Mouse (Mus musculus) telencephalon, adult 2 months (tissue): ENCODE data around the gene Ube2h.

ENCODE experiments used
- DNase-seq: peaks from one replicate; pipeline ENCODE4 v3.0.0-alpha.2; 2011; ENCODE audit warnings: low read depth, low spot score

The Ube2h gene

DNA sequence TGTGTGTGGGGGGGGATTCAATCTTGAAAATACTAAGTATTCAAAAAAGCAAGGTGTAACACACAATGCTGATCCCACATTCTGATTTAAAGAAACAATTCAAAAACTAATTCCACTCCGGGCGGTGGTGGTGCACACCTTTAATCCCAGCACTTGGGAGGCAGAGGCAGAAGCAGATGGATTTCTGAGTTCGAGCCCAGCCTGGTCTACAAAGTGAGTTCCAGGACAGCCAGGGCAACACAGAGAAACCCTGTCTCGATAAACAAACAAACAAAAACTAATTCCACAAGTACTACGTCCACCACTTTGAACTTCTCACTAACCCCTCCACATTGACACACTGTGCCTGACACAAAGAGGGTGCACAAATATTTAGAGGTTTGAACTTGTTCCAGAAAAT lies 4.7 kb downstream of the Ube2h start:
- DNase-seq, result no peak

DNA sequence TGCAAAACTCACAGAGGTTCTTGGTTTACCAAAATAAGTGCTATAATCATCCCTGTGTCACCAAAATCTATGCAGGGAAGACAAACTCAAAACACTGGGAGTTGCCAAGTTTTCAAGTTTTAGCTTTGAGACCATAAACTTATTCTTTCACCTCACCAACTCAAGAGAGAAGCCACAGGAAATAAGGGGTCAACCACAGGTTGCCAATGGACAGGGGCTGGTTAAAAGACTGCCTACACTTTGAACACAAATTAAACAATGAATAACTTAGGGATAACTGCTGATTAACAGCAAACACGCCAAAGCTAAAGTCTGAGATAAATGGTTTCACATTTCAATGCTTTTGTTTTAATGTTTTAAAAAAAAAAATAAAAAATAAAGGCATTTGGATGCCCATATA lies 5.2 kb downstream of the Ube2h start:
- DNase-seq, result no peak

DNA sequence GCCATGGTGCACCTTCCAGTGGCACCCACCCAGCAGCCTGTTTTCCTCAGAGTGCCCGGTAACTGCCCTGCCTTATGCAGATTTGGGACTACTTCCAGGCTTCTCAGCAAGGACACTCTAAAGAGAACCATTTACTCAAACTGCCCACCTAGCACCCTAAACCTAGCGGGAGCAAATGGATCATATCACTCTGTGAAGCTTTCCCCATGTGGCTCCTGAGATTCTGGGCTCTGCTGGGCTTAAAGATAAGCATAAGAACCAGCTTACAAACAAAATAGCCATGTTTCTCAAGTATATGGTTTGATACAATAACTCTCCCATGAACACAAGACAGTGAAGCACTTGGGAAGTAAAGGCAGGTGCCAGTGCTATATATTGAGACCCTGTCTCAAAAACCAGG lies 11.8 kb downstream of the Ube2h start:
- no peak for DNase-seq

DNA sequence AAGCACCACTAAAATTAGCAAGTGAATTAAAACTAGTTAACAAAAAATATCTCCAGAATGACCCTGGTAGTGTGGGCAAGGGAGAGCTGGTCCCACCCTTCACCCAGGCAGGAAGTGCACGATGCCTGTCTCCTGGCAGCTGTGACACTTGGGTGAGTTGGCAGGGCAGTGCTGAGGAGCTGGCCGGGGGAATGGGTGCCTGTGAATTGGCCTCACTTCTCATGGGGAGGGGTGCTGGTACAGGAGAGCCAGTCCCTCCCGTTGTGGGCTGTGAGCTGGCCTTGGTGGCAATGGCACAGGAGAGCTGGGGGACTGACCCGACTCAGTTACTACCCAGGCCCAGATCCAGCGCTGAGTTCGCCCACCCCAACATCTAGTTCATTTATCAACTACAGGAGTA lies 16.4 kb downstream of the Ube2h start:
- no peak for DNase-seq

- no peak for DNase-seq
Observed at GRCm38 (mm10) chr6:30286642-30287041, 17.7 kb downstream of the Ube2h start.

- no peak for DNase-seq
Observed at GRCm38 (mm10) chr6:30284177-30284576, 20.2 kb downstream of the Ube2h start.

DNA sequence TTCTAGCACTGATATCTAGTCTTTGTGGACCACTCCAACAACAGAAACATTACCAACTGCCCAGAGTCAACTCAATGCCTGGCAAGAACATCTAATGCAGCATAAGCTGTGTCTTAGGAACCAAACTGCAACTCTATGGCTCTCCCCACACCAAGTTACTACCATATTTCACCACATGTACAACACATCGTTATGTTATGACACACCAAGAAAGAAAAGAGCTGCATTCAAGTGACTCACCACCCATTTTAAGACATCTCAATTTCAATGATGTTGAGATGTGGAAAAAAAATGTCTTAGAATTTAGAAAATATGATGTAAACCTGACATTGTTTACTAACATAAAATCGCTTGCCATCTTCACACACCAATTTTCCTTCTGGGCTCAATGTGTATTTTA lies 22.0 kb downstream of the Ube2h start:
- no peak for DNase-seq

DNA sequence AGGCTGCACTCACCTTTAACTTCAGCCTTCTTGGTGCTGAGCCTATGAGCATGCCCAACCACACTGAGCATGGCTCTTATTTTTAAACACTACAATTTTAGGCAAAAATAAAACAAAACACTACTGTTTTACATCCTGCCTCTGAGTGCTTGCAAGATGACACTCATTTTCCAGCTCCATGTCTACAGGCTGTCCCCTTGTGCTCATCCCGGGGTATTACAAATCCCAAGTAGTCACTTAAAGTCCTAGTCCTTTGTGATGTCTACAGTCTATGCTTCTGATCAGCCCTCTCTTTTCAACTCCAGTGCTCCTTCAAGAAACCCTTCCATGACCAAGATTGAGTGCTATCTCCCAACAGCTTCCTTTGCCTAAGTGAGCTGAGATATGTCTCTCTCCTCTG lies 26.0 kb downstream of the Ube2h start:
- no peak for DNase-seq

- no peak for DNase-seq
Observed at GRCm38 (mm10) chr6:30276882-30277281, 27.5 kb downstream of the Ube2h start.

- DNase-seq, result no peak
Observed at GRCm38 (mm10) chr6:30276375-30276774, 28.0 kb downstream of the Ube2h start.

- DNase-seq, result no peak
Observed at GRCm38 (mm10) chr6:30275159-30275847, 29.0 kb downstream of the Ube2h start.

- no peak for DNase-seq
Observed at GRCm38 (mm10) chr6:30272911-30273310, 31.4 kb downstream of the Ube2h start.

- DNase-seq, result no peak
Observed at GRCm38 (mm10) chr6:30272338-30272905, 31.9 kb downstream of the Ube2h start.

- no peak for DNase-seq
Observed at GRCm38 (mm10) chr6:30269846-30270245, 34.5 kb downstream of the Ube2h start.

DNA sequence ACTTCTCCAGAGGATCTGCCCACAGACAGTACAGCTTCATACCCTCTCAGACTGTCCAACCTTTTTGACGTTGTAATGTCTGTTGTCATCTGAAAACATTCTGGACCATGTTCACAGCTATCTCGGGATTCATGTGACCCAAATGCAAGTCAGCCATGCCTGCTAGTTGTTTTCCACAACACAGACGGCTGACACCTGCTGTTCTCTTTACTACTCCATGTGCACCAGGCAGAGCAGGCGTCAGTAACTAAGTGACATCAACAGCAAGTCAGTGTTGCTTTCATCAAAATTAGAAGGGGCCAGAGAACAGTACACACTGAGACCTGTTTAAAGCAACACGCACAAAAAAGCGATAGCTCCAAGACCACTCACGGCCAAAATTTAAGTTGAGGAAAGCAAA lies 36.9 kb downstream of the Ube2h start:
- no peak for DNase-seq

DNA sequence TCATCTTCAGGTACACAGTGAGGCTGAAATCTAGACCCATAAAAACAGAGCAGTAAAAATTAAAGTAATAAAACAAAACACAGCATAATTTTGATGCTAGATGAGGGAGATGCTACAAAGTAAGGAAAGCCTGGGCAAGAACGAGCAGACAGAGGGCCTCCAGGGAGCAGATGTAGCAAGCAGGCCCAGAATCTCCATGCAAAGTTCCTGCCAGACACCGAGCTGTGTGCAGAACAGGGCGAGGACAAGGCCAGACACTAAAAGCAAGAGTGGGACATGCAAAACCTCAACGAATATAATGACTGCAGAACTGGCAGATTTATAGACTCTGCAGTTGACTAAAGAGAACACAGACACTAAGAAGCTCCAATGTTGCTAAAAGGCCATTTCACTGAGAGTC lies 38.9 kb downstream of the Ube2h start:
- DNase-seq, result no peak

DNA sequence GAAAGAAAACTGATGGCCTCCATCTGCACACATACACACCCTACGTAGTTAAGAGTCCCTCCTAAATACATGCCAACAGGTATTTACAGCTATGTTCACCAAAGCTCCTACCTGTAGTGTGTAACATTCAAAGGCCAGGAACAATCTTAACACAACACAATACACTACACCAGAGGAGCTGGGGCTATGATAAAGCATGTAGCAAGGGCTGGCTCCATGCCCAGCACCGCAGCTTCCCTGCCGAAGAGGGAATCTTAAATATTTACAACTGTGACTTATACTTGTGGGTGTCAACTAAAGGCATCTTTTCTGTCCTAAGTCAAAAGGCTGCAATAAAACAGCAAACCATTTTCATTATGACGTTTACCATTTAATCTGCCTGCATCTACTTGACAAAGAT lies 41.3 kb downstream of the Ube2h start:
- no peak for DNase-seq

GRCm38 (mm10) chr6:30259271-30259670 lies 45.1 kb downstream of the Ube2h start:
- DNase-seq, result no peak

DNA sequence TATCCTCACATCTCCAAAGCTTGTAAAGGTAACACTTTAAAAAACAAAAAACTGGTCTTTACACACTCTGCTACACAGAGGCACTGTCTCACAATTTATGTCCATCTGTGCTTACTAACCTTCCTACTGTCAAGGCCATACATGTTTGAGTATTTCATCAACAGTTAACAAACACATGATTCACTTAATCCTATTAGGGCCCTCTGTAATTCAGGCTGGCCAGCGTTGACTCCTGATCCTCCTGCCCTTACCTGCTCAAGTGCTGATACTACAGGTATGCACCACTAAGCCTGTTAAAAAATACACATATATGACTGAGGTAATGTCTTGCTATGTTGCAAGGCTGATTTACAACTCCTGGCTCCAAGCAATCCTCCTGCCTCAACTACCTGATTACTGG lies 46.4 kb downstream of the Ube2h start:
- DNase-seq, result no peak

DNA sequence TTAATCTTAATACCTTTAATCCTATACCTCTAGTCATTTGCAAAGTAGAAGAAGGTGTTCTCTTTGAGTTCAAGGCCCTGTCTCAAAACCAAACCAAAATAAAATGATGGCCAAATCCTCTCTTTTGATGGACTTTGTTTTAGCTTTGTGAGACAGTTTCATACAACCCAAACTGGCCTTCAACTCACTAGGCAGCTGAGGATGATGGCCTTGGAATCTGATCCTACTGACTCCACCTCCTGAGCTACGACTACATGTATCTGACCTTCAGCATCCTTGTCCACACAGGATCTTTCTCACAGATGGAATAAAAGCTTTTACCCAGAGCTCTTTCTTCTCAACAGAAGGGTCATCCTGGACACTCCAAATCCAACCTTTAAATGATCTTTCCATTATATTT lies 48.5 kb downstream of the Ube2h start:
- no peak for DNase-seq

DNA sequence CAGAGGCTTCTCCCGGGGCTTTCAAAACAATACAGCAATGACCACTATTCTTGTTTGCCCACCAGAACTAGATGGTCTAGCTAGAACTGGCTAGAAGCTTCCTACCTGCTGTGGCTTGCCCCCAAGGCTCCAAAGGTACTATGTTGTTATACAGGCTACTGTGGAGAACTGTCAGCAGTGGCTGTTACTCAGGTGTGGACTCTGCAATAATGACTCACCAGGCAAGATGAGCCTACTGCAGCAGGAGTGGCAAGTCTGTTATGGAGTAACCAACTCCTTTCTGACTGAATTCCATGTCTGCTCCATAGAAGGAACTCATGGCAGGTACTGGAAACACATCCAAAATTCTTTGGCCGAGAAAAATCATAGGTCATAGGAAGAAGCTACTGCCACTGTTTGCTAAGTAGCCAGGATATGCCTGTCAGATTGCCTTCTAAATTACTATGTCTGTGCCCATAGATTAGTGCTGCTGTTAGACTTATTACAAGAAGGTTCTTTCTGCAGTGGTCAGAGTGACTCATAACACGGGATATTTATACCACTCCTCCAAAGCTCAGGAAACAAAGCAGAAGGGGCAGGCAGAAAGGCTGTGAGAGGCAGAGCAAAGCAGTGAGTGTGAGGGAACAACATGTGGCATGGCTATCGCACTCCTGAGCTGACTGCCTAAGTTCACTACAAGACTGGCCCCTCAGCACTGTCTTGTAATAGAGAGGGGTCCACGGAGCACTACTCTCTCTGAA lies 51.9 kb downstream of the Ube2h start:
- DNase-seq, result no peak

GRCm38 (mm10) chr6:30248708-30249107 lies 55.6 kb downstream of the Ube2h start:
- DNase-seq, result no peak

DNA sequence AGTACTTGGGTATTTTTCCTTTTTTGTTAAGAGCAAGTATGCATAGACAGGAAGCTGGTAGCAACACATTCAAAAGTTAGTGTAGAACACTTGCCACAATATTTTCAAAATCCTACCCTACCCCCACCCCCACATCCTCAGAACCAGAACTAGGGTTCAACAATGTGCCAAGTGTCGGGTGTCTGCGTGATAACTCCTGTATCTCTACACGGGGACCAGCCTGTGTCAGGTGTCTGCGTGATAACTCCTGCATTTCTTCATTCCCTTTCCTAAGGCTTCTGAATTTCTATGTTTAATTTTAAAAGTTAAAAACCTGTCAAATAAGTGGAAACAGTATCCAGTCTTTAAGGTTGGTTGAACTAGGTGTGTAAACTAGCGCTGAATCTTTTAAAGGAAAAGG lies 58.4 kb downstream of the Ube2h start:
- no peak for DNase-seq
